Mouse (Mus musculus) ES-Bruce4 (cell line): Measurements from ENCODE around the gene S100a13. TPM values are rescaled to one million over a fixed set of nuclear protein-coding genes. Genes with fewer than 3 reads are reported as not detected.

Source experiments
- H3K27ac ChIP-seq: 2 replicates; pipeline ENCODE4 v1.5.1; 2012; ENCODE audit warnings: low read length, inconsistent platforms; ENCODE audit not compliant: insufficient read depth
- H3K27me3 ChIP-seq: 2 replicates; pipeline ENCODE4 v1.6.1; 2012; ENCODE audit warnings: mild to moderate bottlenecking, low read length, inconsistent platforms; ENCODE audit not compliant: control insufficient read depth, poor library complexity, insufficient read depth, severe bottlenecking
- H3K36me3 ChIP-seq: 2 replicates; pipeline ENCODE4 v1.6.1; 2012; ENCODE audit warnings: inconsistent platforms, mild to moderate bottlenecking, low read length, moderate library complexity; ENCODE audit not compliant: control insufficient read depth, poor library complexity, insufficient read depth, severe bottlenecking
- H3K4me1 ChIP-seq: one replicate; pipeline ENCODE4 v1.8.1; 2011; ENCODE audit warnings: low read length; ENCODE audit not compliant: control insufficient read depth, insufficient read depth
- H3K4me3 ChIP-seq: 2 replicates; pipeline ENCODE4 v1.5.1; 2011; ENCODE audit warnings: low read depth, mild to moderate bottlenecking, low read length
- H3K9ac ChIP-seq: 2 replicates; pipeline ENCODE4 v1.6.1; 2012; ENCODE audit warnings: low read depth, mild to moderate bottlenecking, inconsistent platforms; ENCODE audit not compliant: poor library complexity, severe bottlenecking
- H3K9me3 ChIP-seq: replicated peaks from 2 replicates; pipeline ENCODE4 v1.6.1; 2012; ENCODE audit warnings: mild to moderate bottlenecking, low read length, inconsistent platforms; ENCODE audit not compliant: control insufficient read depth, poor library complexity, insufficient read depth, severe bottlenecking
- CTCF ChIP-seq: IDR thresholded peaks from one replicate; pipeline ENCODE4 v1.8.1; 2011; ENCODE audit warnings: low read depth, low read length
- EP300 ChIP-seq: IDR thresholded peaks from 2 replicates; pipeline ENCODE4 v1.6.1; 2011; ENCODE audit warnings: low read depth, low read length; ENCODE audit not compliant: insufficient read depth
- POLR2A ChIP-seq: IDR thresholded peaks from one replicate; pipeline ENCODE4 v1.8.1; 2011; ENCODE audit warnings: low read length; ENCODE audit not compliant: insufficient read depth
- polyA plus RNA-seq: library from polyadenylated mRNA; stranded (reverse); fragments of >200 nt; gene quantifications from 2 replicates; pipeline ENCODE4 v1.2.4, GENCODE M21; 2011; ENCODE audit warnings: low read depth; ENCODE audit not compliant: missing spikeins, insufficient read depth, insufficient read length

The S100a13 gene
- polyA plus RNA-seq, 1 experiment: 73.2 TPM

GRCm38 (mm10) chr3:90537141-90537904 lies 23.1 kb downstream of the S100a13 start, which contains the start of gene S100a16:
S100a16 (plus strand) TSS chr3:90537254.
- Histone ChIP-seq H3K36me3 (no peaks in the 10 kb centered on the region), H3K27me3 (no peaks in the 10 kb centered on the region), H3K4me1 (no peaks in the 10 kb centered on the region), H3K9me3 (no peaks in the 10 kb centered on the region), H3K9ac (no peak within 1 kb of the TSS), H3K27ac (no peak within 1 kb of the TSS), H3K4me3 (no peak within 1 kb of the TSS)
- TF ChIP-seq EP300: no peak
- no peak for TF ChIP-seq CTCF
- TF ChIP-seq POLR2A: no peak

- no peaks in the 10 kb centered on the region for H3K9me3 ChIP-seq
- H3K36me3 ChIP-seq: no peaks in the 10 kb centered on the region
- H3K9ac ChIP-seq: no peak overlapping the region
- no peaks in the 10 kb centered on the region for H3K27me3 ChIP-seq
- no peak overlapping the region for H3K4me3 ChIP-seq
- H3K4me1 ChIP-seq: no peaks in the 10 kb centered on the region
- H3K27ac ChIP-seq: no peak overlapping the region
- TF ChIP-seq POLR2A: no peak
- TF ChIP-seq EP300: no peak
- no peak for TF ChIP-seq CTCF
Measured at GRCm38 (mm10) chr3:90537905-90538296, 23.7 kb downstream of the S100a13 start.

GRCm38 (mm10) chr3:90540904-90541303 lies 26.7 kb downstream of the S100a13 start:
- Histone ChIP-seq H3K4me1 (no peaks in the 10 kb centered on the region), H3K27ac (no peak overlapping the region), H3K36me3 (no peaks in the 10 kb centered on the region), H3K9me3 (no peaks in the 10 kb centered on the region), H3K4me3 (no peak overlapping the region), H3K27me3 (no peaks in the 10 kb centered on the region), H3K9ac (no peak overlapping the region)
- no peak for TF ChIP-seq POLR2A

- TF ChIP-seq POLR2A: no peak
- TF ChIP-seq EP300: no peak
- TF ChIP-seq CTCF: no peak
- no peaks in the 10 kb centered on the region for H3K36me3 ChIP-seq
- H3K9me3 ChIP-seq: no peaks in the 10 kb centered on the region
- no peak overlapping the region for H3K27ac ChIP-seq
- H3K4me3 ChIP-seq: no peak overlapping the region
- H3K27me3 ChIP-seq: no peaks in the 10 kb centered on the region; the same call in 1 of the 2 replicates
- no peaks in the 10 kb centered on the region for H3K4me1 ChIP-seq
- no peak overlapping the region for H3K9ac ChIP-seq
Measured at GRCm38 (mm10) chr3:90549676-90550420, 35.6 kb downstream of the S100a13 start.

- H3K36me3 ChIP-seq: no peaks in the 10 kb centered on the region
- no peak for TF ChIP-seq CTCF
- no peak for TF ChIP-seq POLR2A
- TF ChIP-seq EP300: no peak
- H3K27me3 ChIP-seq: no peaks in the 10 kb centered on the region; the same call in 1 of the 2 replicates
- H3K4me1 ChIP-seq: no peaks in the 10 kb centered on the region
- H3K4me3 ChIP-seq: no peak overlapping the region
- H3K9me3 ChIP-seq: no peaks in the 10 kb centered on the region
- H3K27ac ChIP-seq: no peak overlapping the region
- H3K9ac ChIP-seq: no peak overlapping the region
Measured at GRCm38 (mm10) chr3:90550421-90550790, 36.2 kb downstream of the S100a13 start.

- Histone ChIP-seq H3K4me3 (no peak overlapping the region), H3K9ac (no peak overlapping the region), H3K27ac (no peak overlapping the region), H3K36me3 (no peaks in the 10 kb centered on the region), H3K4me1 (no peaks in the 10 kb centered on the region), H3K9me3 (no peaks in the 10 kb centered on the region), H3K27me3 (no peaks in the 10 kb centered on the region)
- TF ChIP-seq EP300: no peak
Measured at GRCm38 (mm10) chr3:90552231-90552630, 38.0 kb downstream of the S100a13 start.
